Mouse (Mus musculus) kidney, postnatal 10 days (tissue): ENCODE measurements around the gene Tmem82.
"Not testable (repeated sequence)": the region's sequence is repeated elsewhere in the genome, so short reads cannot be mapped to it uniquely, and the experiment has no call there.

Source experiments
- DNase-seq: peaks from one replicate; pipeline ENCODE4 v3.0.0; 2021; ENCODE audit warnings: mixed read lengths

The Tmem82 gene

GRCm38 (mm10) chr4:141573359-141573966, 45.0 kb downstream of the Tmem82 start:
- DNase-seq: peak; percentile 75

GRCm38 (mm10) chr4:141572668-141573358, 45.6 kb downstream of the Tmem82 start:
- no peak for DNase-seq

GRCm38 (mm10) chr4:141571934-141572333, 46.5 kb downstream of the Tmem82 start:
- no peak for DNase-seq

GRCm38 (mm10) chr4:141571337-141571739, 47.1 kb downstream of the Tmem82 start:
- peak; percentile 75 for DNase-seq

GRCm38 (mm10) chr4:141570821-141571220, 47.6 kb downstream of the Tmem82 start:
- no peak for DNase-seq

GRCm38 (mm10) chr4:141570004-141570403, 48.4 kb downstream of the Tmem82 start:
- peak; percentile 81 for DNase-seq

GRCm38 (mm10) chr4:141568966-141569365, 49.5 kb downstream of the Tmem82 start:
- DNase-seq: no peak

GRCm38 (mm10) chr4:141567174-141567573, 51.3 kb downstream of the Tmem82 start:
- DNase-seq: not testable (repeated sequence)

GRCm38 (mm10) chr4:141566187-141566586, 52.2 kb downstream of the Tmem82 start:
- no peak for DNase-seq

- peak; percentile 58 for DNase-seq
Observed at GRCm38 (mm10) chr4:141565325-141565724, 53.1 kb downstream of the Tmem82 start.

- DNase-seq: no peak
Observed at GRCm38 (mm10) chr4:141564660-141565059, 53.8 kb downstream of the Tmem82 start.

- no peak for DNase-seq
Observed at GRCm38 (mm10) chr4:141564209-141564608, 54.2 kb downstream of the Tmem82 start.
